Mouse (Mus musculus): Measurements from ENCODE around the gene Cdh18. TPM values are rescaled to one million over a fixed set of nuclear protein-coding genes. Genes with fewer than 3 reads are reported as not detected.

Cdh18 gene
- total and polyA plus RNA-seq, 2 experiments = 0.18 to 0.28 TPM

GRCm38 (mm10) chr15:23366325-23366724, 817.5 kb downstream of the Cdh18 start:
- no peak for DNase-seq (ENCODE audit: extremely low read depth, low read depth, low spot score)
- Histone ChIP-seq H3K79me2 (ENCODE audit: control insufficient read depth, insufficient read depth, low read length) (no peaks in the 10 kb centered on the region), H3K4me1 (ENCODE audit: control insufficient read depth, insufficient read depth, low read length) (no peaks in the 10 kb centered on the region), H3K4me3 (ENCODE audit: insufficient read depth, low read depth, low read length) (no peak overlapping the region), H3K27me3 (ENCODE audit: control insufficient read depth, insufficient read depth, low read length) (no peaks in the 10 kb centered on the region), H3K27ac (replicated peaks; ENCODE audit: insufficient read depth, low read depth, low read length) (no peak overlapping the region), H3K36me3 (ENCODE audit: control insufficient read depth, insufficient read depth, low read length) (no peaks in the 10 kb centered on the region), H3K9ac (ENCODE audit: low read depth, low read length) (no peak overlapping the region)
- WGBS = 80% methylated on average over 3 of the region's 3 CpGs
- no peak for TF ChIP-seq POLR2A (IDR thresholded peaks at IDR 0.05; ENCODE audit: extremely low read depth, insufficient read depth, low read length)
- no peak for TF ChIP-seq CTCF (IDR thresholded peaks at IDR 0.05; ENCODE audit: low read depth, low read length)

GRCm38 (mm10) chr15:23367712-23368111, 818.9 kb downstream of the Cdh18 start:
- Histone ChIP-seq H3K27me3 (ENCODE audit: control insufficient read depth, insufficient read depth, low read length) (no peaks in the 10 kb centered on the region), H3K36me3 (ENCODE audit: control insufficient read depth, insufficient read depth, low read length) (no peaks in the 10 kb centered on the region), H3K27ac (replicated peaks; ENCODE audit: insufficient read depth, low read depth, low read length) (no peak overlapping the region), H3K9ac (ENCODE audit: low read depth, low read length) (no peak overlapping the region), H3K4me3 (ENCODE audit: insufficient read depth, low read depth, low read length) (no peak overlapping the region), H3K79me2 (ENCODE audit: control insufficient read depth, insufficient read depth, low read length) (no peaks in the 10 kb centered on the region), H3K4me1 (ENCODE audit: control insufficient read depth, insufficient read depth, low read length) (no peaks in the 10 kb centered on the region)
- DNase-seq (ENCODE audit: extremely low read depth, low read depth, low spot score) = no peak
- TF ChIP-seq POLR2A (IDR thresholded peaks at IDR 0.05; ENCODE audit: extremely low read depth, insufficient read depth, low read length) (no peak), CTCF (IDR thresholded peaks at IDR 0.05; ENCODE audit: low read depth, low read length) (no peak)
- WGBS = 33% methylated on average over 1 of the region's 1 CpGs

- Histone ChIP-seq H3K9ac (ENCODE audit: low read depth, low read length) (no peak overlapping the region), H3K79me2 (ENCODE audit: control insufficient read depth, insufficient read depth, low read length) (no peaks in the 10 kb centered on the region), H3K4me3 (ENCODE audit: insufficient read depth, low read depth, low read length) (no peak overlapping the region), H3K4me1 (ENCODE audit: control insufficient read depth, insufficient read depth, low read length) (no peaks in the 10 kb centered on the region), H3K36me3 (ENCODE audit: control insufficient read depth, insufficient read depth, low read length) (no peaks in the 10 kb centered on the region), H3K27ac (replicated peaks; ENCODE audit: insufficient read depth, low read depth, low read length) (no peak overlapping the region), H3K27me3 (ENCODE audit: control insufficient read depth, insufficient read depth, low read length) (no peaks in the 10 kb centered on the region)
- no peak for DNase-seq (ENCODE audit: extremely low read depth, low read depth, low spot score)
- WGBS = 91% methylated on average over 2 of the region's 2 CpGs
- TF ChIP-seq POLR2A (IDR thresholded peaks at IDR 0.05; ENCODE audit: extremely low read depth, insufficient read depth, low read length) (no peak), CTCF (IDR thresholded peaks at IDR 0.05; ENCODE audit: low read depth, low read length) (no peak)
These were observed 829.4 kb downstream of the Cdh18 start for GRCm38 (mm10) chr15:23378016-23378750.

GRCm38 (mm10) chr15:23385816-23386215, 837.0 kb downstream of the Cdh18 start:
- no peaks in the 10 kb centered on the region for H3K4me1 ChIP-seq (ENCODE audit: control insufficient read depth, insufficient read depth, low read length)
- no peak overlapping the region for H3K4me3 ChIP-seq (ENCODE audit: insufficient read depth, low read depth, low read length)
- WGBS = 55% methylated on average over 4 of the region's 4 CpGs
- no peaks in the 10 kb centered on the region for H3K79me2 ChIP-seq (ENCODE audit: control insufficient read depth, insufficient read depth, low read length)
- H3K36me3 ChIP-seq (ENCODE audit: control insufficient read depth, insufficient read depth, low read length) = no peaks in the 10 kb centered on the region
- H3K27me3 ChIP-seq (ENCODE audit: control insufficient read depth, insufficient read depth, low read length) = no peaks in the 10 kb centered on the region
- TF ChIP-seq CTCF (IDR thresholded peaks at IDR 0.05; ENCODE audit: low read depth, low read length) (no peak), POLR2A (IDR thresholded peaks at IDR 0.05; ENCODE audit: extremely low read depth, insufficient read depth, low read length) (no peak)
- H3K9ac ChIP-seq (ENCODE audit: low read depth, low read length) = no peak overlapping the region
- H3K27ac ChIP-seq (replicated peaks; ENCODE audit: insufficient read depth, low read depth, low read length) = no peak overlapping the region
- no peak for DNase-seq (ENCODE audit: extremely low read depth, low read depth, low spot score)

GRCm38 (mm10) chr15:23396646-23397045, 847.8 kb downstream of the Cdh18 start:
- Histone ChIP-seq H3K9ac (ENCODE audit: low read depth, low read length) (no peak overlapping the region), H3K4me1 (ENCODE audit: control insufficient read depth, insufficient read depth, low read length) (no peaks in the 10 kb centered on the region), H3K79me2 (ENCODE audit: control insufficient read depth, insufficient read depth, low read length) (no peaks in the 10 kb centered on the region), H3K27me3 (ENCODE audit: control insufficient read depth, insufficient read depth, low read length) (no peaks in the 10 kb centered on the region), H3K36me3 (ENCODE audit: control insufficient read depth, insufficient read depth, low read length) (no peaks in the 10 kb centered on the region), H3K27ac (replicated peaks; ENCODE audit: insufficient read depth, low read depth, low read length) (no peak overlapping the region), H3K4me3 (ENCODE audit: insufficient read depth, low read depth, low read length) (no peak overlapping the region)
- no peak for DNase-seq (ENCODE audit: extremely low read depth, low read depth, low spot score)
- TF ChIP-seq POLR2A (IDR thresholded peaks at IDR 0.05; ENCODE audit: extremely low read depth, insufficient read depth, low read length) = no peak
- TF ChIP-seq CTCF (IDR thresholded peaks at IDR 0.05; ENCODE audit: low read depth, low read length) = no peak

- no peak for TF ChIP-seq CTCF (IDR thresholded peaks at IDR 0.05; ENCODE audit: low read depth, low read length)
- no peak for TF ChIP-seq POLR2A (IDR thresholded peaks at IDR 0.05; ENCODE audit: extremely low read depth, insufficient read depth, low read length)
- H3K79me2 ChIP-seq (ENCODE audit: control insufficient read depth, insufficient read depth, low read length) = no peaks in the 10 kb centered on the region
- H3K9ac ChIP-seq (ENCODE audit: low read depth, low read length) = no peak overlapping the region
- H3K27ac ChIP-seq (replicated peaks; ENCODE audit: insufficient read depth, low read depth, low read length) = no peak overlapping the region
- 83% methylated on average over 2 of the region's 2 CpGs for WGBS
- H3K4me1 ChIP-seq (ENCODE audit: control insufficient read depth, insufficient read depth, low read length) = no peaks in the 10 kb centered on the region
- H3K4me3 ChIP-seq (ENCODE audit: insufficient read depth, low read depth, low read length) = no peak overlapping the region
- no peaks in the 10 kb centered on the region for H3K27me3 ChIP-seq (ENCODE audit: control insufficient read depth, insufficient read depth, low read length)
- no peak for DNase-seq (ENCODE audit: extremely low read depth, low read depth, low spot score)
- no peaks in the 10 kb centered on the region for H3K36me3 ChIP-seq (ENCODE audit: control insufficient read depth, insufficient read depth, low read length)
These were observed 855.0 kb downstream of the Cdh18 start for GRCm38 (mm10) chr15:23403792-23404191.

All from liver, adult 2 months (tissue).